Mouse (Mus musculus) left cerebral cortex, postnatal 14 days (tissue): ENCODE data around the gene Mrap. TPM values are rescaled to one million over a fixed set of nuclear protein-coding genes. Genes with fewer than 3 reads are reported as not detected.

Experiments used
- DNase-seq, 2 experiments: peaks; one replicate each; pipeline ENCODE4 v3.0.0; 2021 to 2022; ENCODE audit warnings: low spot score in 2 of 2, mixed read lengths in 1 of 2
- intact Hi-C: fragments of 180-260 bp; cut with DNase I; formaldehyde crosslinking; loops from one replicate; pipeline ENCODE4 v1.15.1; 2025
- long read RNA-seq, 2 experiments: library from polyadenylated mRNA; stranded (forward); transcript quantifications; one replicate each; pipeline ENCODE4 v2.0.0; 2021
- total RNA-seq, 2 experiments: library from RNA; stranded (reverse); gene quantifications; 2 replicates each; pipeline ENCODE4 v1.2.3; 2021

The Mrap gene
- total RNA-seq, result under 1 TPM; 0.72 TPM
- long read RNA-seq, experiment 1, partial matches to known transcripts, result 1 of 1 reads
- long read RNA-seq, experiment 1, other reads (novel, unspliced or antisense), result 0 of 1 reads
- long read RNA-seq, experiment 2, partial matches to known transcripts, result 0 of 1 reads
- long read RNA-seq, experiment 2, other reads (novel, unspliced or antisense), result 0 of 1 reads

DNA sequence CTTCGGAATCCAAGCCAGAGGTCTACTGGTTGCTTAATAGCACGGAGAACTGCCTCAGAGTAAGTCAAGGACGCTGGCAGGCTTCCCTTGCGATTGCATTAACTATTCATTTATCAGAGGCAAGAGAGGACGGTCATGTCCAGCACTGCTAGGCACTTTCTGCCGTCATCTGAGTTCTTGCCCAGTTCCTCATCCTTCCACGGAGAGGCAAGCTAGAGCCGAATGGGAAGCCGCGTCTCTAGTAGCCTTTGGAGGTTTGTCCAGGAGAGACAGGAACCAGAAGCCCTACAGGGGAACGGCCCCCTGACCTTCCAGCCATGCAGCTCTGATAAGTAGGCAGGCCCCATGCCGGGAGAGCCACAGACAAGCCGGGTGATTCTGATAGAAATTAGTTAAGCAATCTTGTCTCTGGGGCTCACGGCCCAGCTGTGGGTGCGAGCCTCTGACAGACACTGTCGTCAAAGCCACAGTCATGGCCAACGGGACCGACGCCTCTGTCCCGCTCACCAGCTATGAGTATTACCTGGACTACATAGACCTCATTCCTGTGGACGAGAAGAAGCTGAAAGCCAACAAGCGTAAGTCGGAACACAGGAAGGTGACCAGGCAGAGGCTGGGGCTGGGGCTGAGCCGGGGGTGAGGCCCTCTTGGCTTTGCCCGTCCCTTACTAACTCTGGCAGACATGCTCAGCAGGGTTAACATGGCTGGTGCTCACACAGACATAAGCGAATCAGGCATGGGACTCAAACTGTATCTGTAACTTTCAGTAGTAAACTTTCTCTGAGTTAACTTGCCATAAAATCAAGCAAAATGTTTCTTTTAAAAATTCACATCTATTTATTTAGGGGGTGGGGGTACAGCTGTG lies at the start of gene Mrap:
Mrap (plus strand) TSS at position 116 of the 865 bp plus-strand sequence.
- intact Hi-C loops, result no loop called here
- DNase-seq, result no peak

DNA sequence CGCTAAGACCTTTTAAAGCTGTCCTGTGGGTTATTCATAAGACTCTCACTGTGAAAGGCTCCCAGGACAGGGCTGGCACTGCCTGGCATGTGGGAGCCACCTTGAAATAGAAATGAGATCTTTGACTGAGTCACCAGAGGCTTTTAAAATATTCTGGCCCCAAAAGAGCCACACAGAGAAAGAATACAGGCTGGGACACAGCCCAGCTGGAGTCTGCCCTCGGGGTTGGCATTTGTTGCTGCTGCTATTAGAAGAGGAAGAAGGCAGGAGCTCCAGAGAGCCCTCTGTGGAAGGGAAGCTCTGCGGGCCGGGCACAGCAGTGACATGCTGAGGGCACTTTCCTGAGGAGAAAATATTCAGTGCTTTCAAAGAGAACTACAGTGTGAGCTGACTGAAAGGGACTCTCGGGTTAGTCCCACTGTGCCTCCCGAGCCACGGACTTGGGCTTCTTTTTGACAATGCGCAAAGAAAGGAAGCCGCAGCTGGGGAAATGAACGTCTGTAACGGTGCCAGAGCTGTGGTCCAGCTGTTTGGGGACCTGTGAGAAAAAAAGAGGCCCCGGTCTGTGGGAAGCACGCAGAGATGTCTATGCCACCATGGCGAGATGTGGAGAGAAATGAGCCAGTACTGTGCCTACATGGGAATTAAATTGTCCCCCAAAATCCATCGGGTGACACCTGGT lies 45.2 kb upstream of the Mrap start:
- peak; percentile 39 to 46 for DNase-seq
- intact Hi-C loops, result no loop called here

DNA sequence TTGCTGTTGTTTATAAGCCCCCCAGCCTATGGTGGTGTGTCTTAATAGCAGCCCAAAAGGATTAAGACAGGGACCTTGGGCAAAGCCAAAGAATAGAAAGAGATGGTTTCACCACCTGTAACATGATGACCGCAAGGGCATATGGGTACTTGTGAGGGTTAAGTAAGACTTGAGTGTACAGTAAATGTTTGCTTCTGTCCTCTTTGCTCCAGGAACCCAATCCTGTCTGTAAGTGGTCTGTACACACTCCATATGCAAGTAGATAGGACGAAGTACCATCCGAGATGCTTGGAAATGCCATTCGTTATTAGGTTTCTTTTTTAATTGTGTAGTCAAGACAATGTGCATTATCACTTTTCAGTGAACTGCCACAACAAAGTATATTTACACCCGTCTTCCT lies 44.4 kb upstream of the Mrap start:
- intact Hi-C loops, result no loop called here
- DNase-seq, result no peak

DNA sequence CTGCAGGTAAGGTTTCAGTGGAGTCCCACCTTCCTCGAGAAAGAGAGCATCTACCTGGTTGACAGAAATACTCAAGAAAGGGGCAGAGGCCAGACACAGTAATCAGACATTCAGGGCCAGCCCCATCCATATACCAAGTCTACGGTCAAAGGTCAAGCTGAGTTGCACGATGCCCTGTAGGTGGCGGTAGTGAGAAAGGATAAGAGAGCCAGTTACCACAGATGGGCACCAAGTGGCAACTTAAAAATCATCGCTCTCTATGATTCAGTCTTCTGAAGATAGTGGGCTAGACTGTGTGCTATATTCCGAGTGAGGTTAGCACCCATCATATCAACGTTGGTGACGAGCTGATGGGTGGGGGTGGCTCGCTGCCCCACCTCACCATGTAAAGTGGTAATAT lies 43.3 kb upstream of the Mrap start:
- DNase-seq, result peak in 1 of 2 experiments; percentile 50

DNA sequence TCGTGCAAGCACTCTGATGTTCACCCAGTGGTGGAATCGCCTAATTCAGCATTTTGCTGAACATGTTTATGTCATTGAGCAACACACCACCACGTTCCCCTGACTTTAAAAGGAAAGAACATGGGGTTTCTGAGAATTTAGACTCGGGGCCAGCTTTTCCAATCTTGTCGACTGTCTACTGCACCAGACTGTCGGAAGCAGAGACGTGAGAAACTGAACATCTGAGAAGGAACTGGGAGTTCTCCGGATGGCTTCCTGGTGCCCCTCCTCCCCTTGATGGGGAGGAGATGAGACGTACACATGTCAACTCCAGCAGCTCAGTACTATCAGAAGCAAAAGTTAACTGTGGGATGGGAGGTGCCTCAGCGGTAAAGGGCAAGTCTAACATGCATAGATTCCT lies 42.9 kb upstream of the Mrap start:
- peak in 1 of 2 experiments; percentile 66 for DNase-seq
- intact Hi-C loops, result no loop called here

More for the DNA sequence above, 43.3 kb upstream of the Mrap start:
- intact Hi-C loops, result no loop called here

DNA sequence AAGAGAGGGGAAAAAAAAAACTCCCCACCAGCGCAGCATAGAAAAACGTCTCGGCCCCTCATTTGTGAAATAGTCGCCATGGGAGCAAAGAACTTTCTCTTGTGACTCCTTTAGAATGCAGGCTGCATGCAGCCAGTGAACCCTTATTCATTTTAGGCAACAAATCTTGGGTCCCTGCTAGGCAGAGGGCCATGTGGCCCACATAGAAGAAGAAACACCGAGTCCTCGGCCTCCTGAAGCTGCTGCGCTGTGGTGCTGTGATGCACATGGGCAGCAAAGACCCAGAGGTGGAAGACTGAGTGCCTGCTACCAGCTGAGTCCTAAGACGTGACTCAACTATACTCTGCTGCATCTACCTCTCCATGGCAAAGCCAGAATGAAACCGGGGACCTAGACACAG lies 41.7 kb upstream of the Mrap start:
- intact Hi-C loops, result no loop called here
- DNase-seq, result no peak

DNA sequence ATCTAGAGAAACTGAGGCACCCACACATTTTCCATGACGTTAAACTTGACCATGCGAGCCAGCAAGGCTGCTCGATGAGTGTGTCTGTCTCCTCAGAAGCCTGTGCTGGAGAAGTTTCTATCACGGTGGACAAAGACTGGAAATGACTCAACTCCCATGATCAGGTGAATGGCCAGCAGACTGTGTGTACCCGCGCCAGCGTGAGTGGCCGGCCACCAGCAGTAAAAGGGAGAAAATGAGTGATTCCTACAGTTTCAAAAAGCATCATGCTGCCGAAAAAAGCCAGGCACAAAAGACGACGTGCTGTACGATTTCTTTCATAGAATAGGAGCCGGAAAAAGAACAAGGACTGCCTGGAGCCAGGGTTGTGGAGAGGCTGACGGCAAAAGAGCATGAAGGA lies 38.6 kb upstream of the Mrap start:
- intact Hi-C loops, result no loop called here
- no peak for DNase-seq

DNA sequence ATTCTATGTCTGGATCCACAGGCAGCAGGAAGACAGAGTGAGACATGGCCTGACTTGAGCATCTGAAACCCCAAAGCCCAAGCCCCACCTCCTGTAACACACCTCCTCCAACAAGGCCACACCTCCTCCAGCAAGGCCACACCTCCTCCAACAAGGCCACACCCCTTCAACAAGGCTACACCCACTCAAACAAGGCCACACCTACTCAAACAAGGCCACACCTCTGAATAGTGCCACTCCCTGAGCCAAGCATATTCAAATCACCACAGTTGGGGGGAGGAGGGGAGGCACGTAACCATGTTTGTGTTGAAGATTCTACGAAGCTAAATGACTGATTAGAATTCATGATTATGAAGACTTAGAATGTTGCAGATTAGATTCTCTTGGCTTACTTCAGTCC lies 36.5 kb upstream of the Mrap start:
- no peak for DNase-seq

DNA sequence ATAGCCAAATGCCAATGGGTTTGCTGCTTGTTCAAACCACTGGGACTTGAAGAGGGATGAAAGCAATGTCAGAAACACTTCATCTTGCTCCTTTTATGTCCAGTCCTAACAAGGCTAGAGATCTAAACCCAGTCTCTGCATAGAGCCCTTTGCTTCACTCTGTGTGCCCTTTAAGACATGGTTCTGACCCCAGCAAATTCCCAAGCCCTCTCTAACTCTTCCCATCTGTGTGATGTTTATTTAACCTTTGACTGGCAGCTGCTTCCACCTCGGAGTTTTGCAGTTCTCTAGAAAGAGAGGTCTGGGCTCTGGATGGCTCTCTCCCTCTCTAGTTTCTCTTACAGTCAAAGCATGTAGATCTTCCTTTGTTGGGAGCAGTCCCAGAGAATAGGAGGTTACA lies 34.4 kb upstream of the Mrap start:
- no peak for DNase-seq
- intact Hi-C loops, result no loop called here

More for the DNA sequence above, 36.5 kb upstream of the Mrap start:
- intact Hi-C loops, result no loop called here

DNA sequence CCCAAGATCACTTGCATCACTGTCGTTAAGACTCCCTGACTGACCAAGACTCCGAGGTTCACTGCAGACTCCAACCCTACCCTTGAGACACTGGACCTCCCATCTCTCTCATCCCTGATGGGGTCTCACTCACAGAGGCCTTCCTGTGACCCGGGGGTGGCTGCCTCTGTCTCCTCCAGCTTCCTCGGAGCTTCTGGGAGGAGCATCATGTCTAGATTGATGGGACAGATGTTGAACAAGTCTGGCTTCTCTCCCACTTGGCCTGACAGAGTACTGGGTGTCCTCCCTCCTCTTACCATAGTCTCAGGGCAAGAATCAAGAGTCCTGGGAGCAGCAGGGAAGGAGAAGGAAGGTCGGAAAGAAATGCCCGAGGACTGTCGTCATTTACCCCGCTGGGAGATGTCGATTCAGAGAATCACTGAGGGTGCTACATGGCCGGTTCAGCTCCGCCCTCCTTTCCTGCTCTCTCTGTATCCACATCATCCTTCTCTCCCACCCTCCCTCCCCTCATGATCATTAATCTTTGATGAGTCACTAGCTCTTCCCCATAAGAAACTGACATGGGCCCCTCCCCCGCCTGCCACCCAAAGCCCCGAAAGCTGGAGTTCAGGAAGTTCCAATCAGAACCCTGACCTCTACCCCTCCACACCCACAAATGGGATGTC lies 33.7 kb upstream of the Mrap start:
- no peak for DNase-seq
- intact Hi-C loops, result no loop called here

DNA sequence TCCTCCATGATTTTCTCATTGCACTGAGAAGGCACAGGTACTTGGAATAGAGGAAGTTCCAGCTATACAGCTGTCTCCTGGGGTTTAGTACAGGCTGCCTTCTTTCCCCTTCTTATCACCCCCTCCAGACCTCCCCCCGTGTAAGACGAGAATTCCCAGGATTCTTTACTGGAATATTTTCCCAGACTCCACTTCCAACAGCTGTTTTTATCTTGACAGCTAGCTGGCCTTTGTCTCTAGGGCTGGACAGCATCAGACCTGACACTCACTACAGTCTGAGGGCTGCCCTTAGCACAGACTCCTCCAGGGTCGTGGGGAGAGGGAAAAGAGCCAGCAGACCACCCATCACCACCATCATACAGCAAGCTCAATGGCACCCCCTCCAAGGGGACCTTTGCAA lies 31.7 kb upstream of the Mrap start:
- intact Hi-C loops, result no loop called here
- DNase-seq, result no peak

DNA sequence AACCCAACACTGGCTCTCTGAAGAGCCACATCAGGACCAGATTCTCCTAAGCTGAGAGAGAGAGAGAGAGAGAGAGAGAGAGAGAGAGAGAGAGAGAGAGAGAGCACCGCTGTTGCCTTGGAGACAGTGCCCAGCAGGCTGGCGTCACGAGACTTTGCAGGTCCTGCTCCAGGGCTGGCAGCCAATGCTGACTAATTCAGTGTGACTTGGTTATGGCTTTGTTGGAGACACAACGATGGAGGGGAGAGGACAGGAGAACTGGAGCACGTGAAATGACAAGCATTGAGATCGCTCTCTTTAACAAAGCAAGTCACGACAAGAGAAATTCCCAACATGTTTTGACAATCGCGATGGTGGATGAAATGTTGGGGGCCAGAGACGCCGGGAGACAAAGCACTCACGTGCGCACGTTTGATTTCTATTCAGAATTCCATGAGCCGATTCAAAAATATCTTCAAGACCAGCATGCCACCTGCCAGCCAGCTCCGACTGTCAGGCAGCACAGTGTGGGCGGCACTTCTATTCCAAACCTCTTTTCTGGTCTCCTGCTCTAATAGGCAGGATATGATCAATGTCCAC lies 28.2 kb upstream of the Mrap start:
- intact Hi-C loops, result loop anchor here (2.0 to 5.0 kb wide), 2 partner anchors 47 to 87 kb away; no protein-coding TSS in a partner anchor
- peak; percentile 79 to 92 for DNase-seq

DNA sequence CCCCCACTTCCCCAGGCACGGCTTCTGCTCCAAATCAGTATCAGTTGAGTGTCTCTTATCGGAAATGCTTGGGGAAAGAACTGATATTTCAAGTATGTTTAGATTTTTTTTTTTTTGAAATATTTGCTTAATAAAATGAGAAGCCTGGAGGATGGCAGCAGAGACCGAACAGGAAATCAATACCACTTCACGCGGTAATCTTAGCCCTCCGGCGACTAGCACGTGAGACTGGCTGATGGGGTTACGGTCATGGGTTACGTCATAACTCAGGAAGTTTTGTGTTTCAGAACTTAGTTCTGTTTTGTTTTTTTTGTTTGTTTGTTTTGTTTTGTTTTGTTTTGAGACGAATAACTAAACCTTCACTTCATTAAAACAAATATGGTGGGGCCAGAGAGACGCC lies 27.7 kb upstream of the Mrap start:
- no peak for DNase-seq
- intact Hi-C loops, result loop anchor here (2.0 to 5.0 kb wide), 2 partner anchors 48 to 88 kb away; no protein-coding TSS in a partner anchor

DNA sequence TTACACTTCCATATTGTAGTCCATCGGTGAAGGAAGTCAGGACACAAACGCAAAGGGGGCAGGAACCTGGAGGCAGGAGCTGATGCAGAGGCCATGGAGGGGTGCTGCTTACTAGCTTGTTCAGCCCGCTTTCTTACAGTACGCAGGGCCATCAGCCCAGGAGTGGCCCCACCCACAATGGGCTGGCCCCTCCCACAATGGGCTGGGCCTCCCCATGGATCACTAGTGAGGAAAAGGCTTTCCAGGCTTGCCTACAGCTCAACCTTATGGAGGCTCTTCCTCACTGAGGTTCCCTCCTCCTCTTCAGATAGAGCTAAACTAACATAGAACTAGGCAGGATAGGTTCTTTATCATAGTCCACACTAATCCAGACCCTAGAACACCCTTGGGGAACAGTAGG lies 14.0 kb upstream of the Mrap start:
- no peak for DNase-seq
- intact Hi-C loops, result no loop called here

DNA sequence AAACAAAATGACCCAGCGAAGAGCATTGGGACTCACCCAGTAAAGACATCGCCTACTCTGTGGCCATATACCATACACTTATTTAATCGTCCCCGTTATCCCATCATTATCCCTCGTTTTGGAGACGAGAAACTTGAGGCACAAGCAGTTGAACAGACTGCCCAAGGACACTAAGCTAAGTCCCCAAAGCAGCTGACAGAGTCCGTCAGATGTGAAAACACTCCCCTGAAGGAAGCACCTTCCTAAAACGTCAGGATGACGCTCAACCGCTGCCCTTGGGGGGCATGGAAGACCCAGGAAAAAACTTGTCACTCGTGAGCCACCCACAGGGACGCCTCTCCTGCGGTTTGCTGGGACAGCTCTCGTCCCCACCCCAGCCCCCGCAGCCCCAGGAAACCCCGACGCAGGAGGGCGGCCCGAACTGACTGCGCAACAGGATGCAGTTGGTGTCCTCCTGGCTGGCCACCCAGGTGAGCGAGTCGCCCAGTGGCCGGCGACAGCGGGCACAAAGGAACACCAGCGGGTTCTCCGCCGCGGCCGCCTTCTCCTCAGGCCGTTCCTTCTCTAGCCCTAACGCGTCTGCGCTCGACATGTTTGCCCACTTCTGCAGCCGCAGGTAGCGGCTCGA lies 11.3 kb upstream of the Mrap start:
- intact Hi-C loops, result loop anchor here (5.0 kb wide), 1 partner anchor 344 kb away; no protein-coding TSS in a partner anchor
- DNase-seq, result no peak

DNA sequence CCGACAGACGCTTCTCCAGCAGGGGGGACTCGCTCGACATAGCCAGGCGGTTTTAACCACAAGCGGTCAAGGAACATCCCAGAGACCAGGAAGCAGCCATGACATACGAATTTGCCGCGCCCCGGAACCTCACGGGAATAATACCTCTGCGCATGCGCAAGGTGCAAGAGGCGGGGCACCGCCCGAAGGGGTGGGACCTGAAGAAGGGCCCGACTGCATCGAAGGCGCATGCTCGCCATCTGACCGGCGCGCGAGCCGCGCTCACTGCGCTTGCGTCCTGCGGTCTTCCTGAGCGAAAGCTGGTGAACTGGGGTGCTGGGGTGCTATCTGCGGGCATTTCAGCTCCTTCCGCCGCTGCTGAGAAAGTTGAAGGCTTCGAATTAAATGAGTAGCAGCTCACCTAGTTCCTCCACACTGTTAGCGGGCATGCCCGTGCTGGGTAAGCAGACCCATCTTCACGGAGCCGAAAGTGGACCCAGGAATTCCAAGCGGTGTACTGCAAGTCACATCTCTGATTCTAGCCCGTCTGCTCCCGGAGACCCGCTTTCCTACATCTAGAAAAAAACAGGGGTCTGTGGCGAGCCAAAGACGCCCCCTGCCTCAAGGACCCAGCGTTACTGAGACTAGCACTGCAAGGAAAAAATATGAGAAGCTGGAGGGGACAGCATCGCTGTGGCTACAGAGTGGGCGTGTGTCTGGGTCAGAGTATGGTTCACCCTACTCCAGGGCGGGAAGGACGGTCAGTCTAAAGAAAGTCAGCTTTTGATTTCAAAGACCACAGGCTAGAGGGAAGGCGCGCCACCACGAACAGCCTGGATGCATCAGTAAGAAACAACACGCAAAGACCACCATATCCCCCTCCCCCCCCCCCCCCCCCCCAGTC lies 10.5 kb upstream of the Mrap start, which contains the start of gene Mis18a:
Mis18a (minus strand) TSS at position 172 of the 883 bp plus-strand sequence.
- peak; percentile 95 to 97 for DNase-seq

DNA sequence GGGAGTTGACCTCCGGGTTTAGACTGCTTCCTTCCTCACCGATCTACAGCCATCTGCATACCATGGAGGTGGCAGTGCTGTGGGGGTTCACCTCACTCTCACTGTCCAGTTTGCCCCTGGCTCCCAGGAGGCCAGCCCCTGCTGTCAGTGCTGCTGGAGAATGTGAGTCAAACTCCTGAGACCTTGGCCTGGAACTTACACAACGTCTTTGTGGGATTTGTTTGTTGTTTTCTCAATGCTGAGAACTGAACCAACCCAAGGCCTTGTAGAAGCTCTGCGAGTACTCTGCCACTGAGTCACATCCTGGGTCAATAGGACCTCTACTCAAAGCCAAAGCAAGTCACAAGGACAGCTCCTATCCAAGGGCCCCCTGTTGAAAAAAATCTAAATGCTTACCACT lies 2.4 kb upstream of the Mrap start:
- DNase-seq, result no peak
- intact Hi-C loops, result no loop called here

More for the DNA sequence above, 10.5 kb upstream of the Mrap start, which contains the start of gene Mis18a:
- intact Hi-C loops, result loop anchor here (5.0 kb wide), 1 partner anchor 345 kb away; no protein-coding TSS in a partner anchor
